Mouse (Mus musculus): Measurements from ENCODE around the gene Crybg2. TPM values are rescaled to one million over a fixed set of nuclear protein-coding genes. Genes with fewer than 3 reads are reported as not detected.
A peak's percentile ranks its signal among the peaks of the same experiment; 100 is the strongest.

Crybg2 gene
- polyA plus RNA-seq, 1 experiment from 2014 or later, result 0.52 TPM

GRCm38 (mm10) chr4:134107730-134108129 is 47.1 kb downstream of the Crybg2 start:
- Histone ChIP-seq H3K36me3 (ENCODE audit: control insufficient read depth, insufficient read depth, low read length) (no peaks in the 10 kb centered on the region), H3K9ac (ENCODE audit: low read depth, low read length) (no peak overlapping the region), H3K27ac (ENCODE audit: low read depth, low read length) (no peak overlapping the region), H3K4me3 (ENCODE audit: low read depth, low read length) (no peak overlapping the region), H3K4me1 (ENCODE audit: control insufficient read depth, insufficient read depth, low read length) (peaks cover 6% of the 10 kb centered on the region), H3K27me3 (ENCODE audit: control insufficient read depth, insufficient read depth, low read length) (0 out of 2 replicates have a peak, but pooled peaks cover 2% of the 10 kb centered on the region), H3K9me3 (replicated peaks; ENCODE audit: control insufficient read depth, low read length) (no peaks in the 10 kb centered on the region), H3K4me2 (no peak overlapping the region)
- ATAC-seq (replicated peaks; ENCODE audit: insufficient number of reproducible peaks, low FRiP score, low TSS enrichment), result no peak
- 86% methylated on average over 7 of the region's 7 CpGs for WGBS (ENCODE audit: insufficient replicate concordance)

GRCm38 (mm10) chr4:134108196-134108595 is 47.6 kb downstream of the Crybg2 start:
- H3K27ac ChIP-seq (ENCODE audit: low read depth, low read length), result no peak overlapping the region

GRCm38 (mm10) chr4:134110653-134111052 is 50.0 kb downstream of the Crybg2 start:
- Histone ChIP-seq H3K27me3 (ENCODE audit: control insufficient read depth, insufficient read depth, low read length) (0 out of 2 replicates have a peak, but pooled peaks cover 2% of the 10 kb centered on the region), H3K4me1 (ENCODE audit: control insufficient read depth, insufficient read depth, low read length) (peaks cover 10% of the 10 kb centered on the region), H3K9me3 (replicated peaks; ENCODE audit: control insufficient read depth, low read length) (no peaks in the 10 kb centered on the region), H3K4me3 (ENCODE audit: low read depth, low read length) (no peak overlapping the region), H3K36me3 (ENCODE audit: control insufficient read depth, insufficient read depth, low read length) (no peaks in the 10 kb centered on the region), H3K27ac (ENCODE audit: low read depth, low read length) (no peak overlapping the region), H3K4me2 (no peak overlapping the region), H3K9ac (ENCODE audit: low read depth, low read length) (0 out of 2 replicates have a peak overlapping the region, but pooled peaks have one; percentile 46)
- 39% methylated on average over 3 of the region's 3 CpGs for WGBS (ENCODE audit: insufficient replicate concordance)
- no peak for ATAC-seq (replicated peaks; ENCODE audit: insufficient number of reproducible peaks, low FRiP score, low TSS enrichment)

More at GRCm38 (mm10) chr4:134108196-134108595, 47.6 kb downstream of the Crybg2 start:
- WGBS (ENCODE audit: insufficient replicate concordance), result 41% methylated on average over 5 of the region's 5 CpGs
- Histone ChIP-seq H3K9ac (ENCODE audit: low read depth, low read length) (no peak overlapping the region), H3K4me1 (ENCODE audit: control insufficient read depth, insufficient read depth, low read length) (peaks cover 6% of the 10 kb centered on the region), H3K9me3 (replicated peaks; ENCODE audit: control insufficient read depth, low read length) (no peaks in the 10 kb centered on the region), H3K4me3 (ENCODE audit: low read depth, low read length) (no peak overlapping the region), H3K27me3 (ENCODE audit: control insufficient read depth, insufficient read depth, low read length) (0 out of 2 replicates have a peak, but pooled peaks cover 2% of the 10 kb centered on the region), H3K36me3 (ENCODE audit: control insufficient read depth, insufficient read depth, low read length) (no peaks in the 10 kb centered on the region), H3K4me2 (no peak overlapping the region)
- no peak for ATAC-seq (replicated peaks; ENCODE audit: insufficient number of reproducible peaks, low FRiP score, low TSS enrichment)

- H3K4me2 ChIP-seq, result no peak overlapping the region
- H3K27ac ChIP-seq (ENCODE audit: low read depth, low read length), result no peak overlapping the region
- no peak overlapping the region for H3K4me3 ChIP-seq (ENCODE audit: low read depth, low read length)
- H3K9ac ChIP-seq (ENCODE audit: low read depth, low read length), result no peak overlapping the region
- 0 out of 2 replicates have a peak, but pooled peaks cover 2% of the 10 kb centered on the region for H3K27me3 ChIP-seq (ENCODE audit: control insufficient read depth, insufficient read depth, low read length)
- H3K4me1 ChIP-seq (ENCODE audit: control insufficient read depth, insufficient read depth, low read length), result peaks cover 10% of the 10 kb centered on the region
- 57% methylated on average over 6 of the region's 6 CpGs for WGBS (ENCODE audit: insufficient replicate concordance)
- no peak for ATAC-seq (replicated peaks; ENCODE audit: insufficient number of reproducible peaks, low FRiP score, low TSS enrichment)
- no peaks in the 10 kb centered on the region for H3K36me3 ChIP-seq (ENCODE audit: control insufficient read depth, insufficient read depth, low read length)
- no peaks in the 10 kb centered on the region for H3K9me3 ChIP-seq (replicated peaks; ENCODE audit: control insufficient read depth, low read length)
These were observed 51.8 kb downstream of the Crybg2 start for GRCm38 (mm10) chr4:134112403-134112802.

GRCm38 (mm10) chr4:134113356-134113994 is 52.9 kb downstream of the Crybg2 start:
- Histone ChIP-seq H3K27ac (ENCODE audit: low read depth, low read length) (no peak overlapping the region), H3K9me3 (replicated peaks; ENCODE audit: control insufficient read depth, low read length) (no peaks in the 10 kb centered on the region), H3K36me3 (ENCODE audit: control insufficient read depth, insufficient read depth, low read length) (no peaks in the 10 kb centered on the region), H3K4me1 (ENCODE audit: control insufficient read depth, insufficient read depth, low read length) (peaks cover 10% of the 10 kb centered on the region), H3K4me3 (ENCODE audit: low read depth, low read length) (no peak overlapping the region), H3K9ac (ENCODE audit: low read depth, low read length) (no peak overlapping the region), H3K4me2 (no peak overlapping the region), H3K27me3 (ENCODE audit: control insufficient read depth, insufficient read depth, low read length) (0 out of 2 replicates have a peak, but pooled peaks cover 2% of the 10 kb centered on the region)
- ATAC-seq (replicated peaks; ENCODE audit: insufficient number of reproducible peaks, low FRiP score, low TSS enrichment), result no peak
- 53% methylated on average over 10 of the region's 10 CpGs for WGBS (ENCODE audit: insufficient replicate concordance)

- Histone ChIP-seq H3K4me2 (no peak overlapping the region), H3K9me3 (replicated peaks; ENCODE audit: control insufficient read depth, low read length) (no peaks in the 10 kb centered on the region), H3K36me3 (ENCODE audit: control insufficient read depth, insufficient read depth, low read length) (no peaks in the 10 kb centered on the region), H3K27me3 (ENCODE audit: control insufficient read depth, insufficient read depth, low read length) (0 out of 2 replicates have a peak, but pooled peaks cover 2% of the 10 kb centered on the region), H3K9ac (ENCODE audit: low read depth, low read length) (no peak overlapping the region), H3K4me1 (ENCODE audit: control insufficient read depth, insufficient read depth, low read length) (peaks cover 10% of the 10 kb centered on the region), H3K4me3 (ENCODE audit: low read depth, low read length) (no peak overlapping the region), H3K27ac (ENCODE audit: low read depth, low read length) (no peak overlapping the region)
- 87% methylated on average over 4 of the region's 4 CpGs for WGBS (ENCODE audit: insufficient replicate concordance)
- no peak for ATAC-seq (replicated peaks; ENCODE audit: insufficient number of reproducible peaks, low FRiP score, low TSS enrichment)
These were observed 53.4 kb downstream of the Crybg2 start for GRCm38 (mm10) chr4:134114038-134114437.

GRCm38 (mm10) chr4:134115215-134116144 is 54.9 kb downstream of the Crybg2 start:
- 81% methylated on average over 16 of the region's 16 CpGs for WGBS (ENCODE audit: insufficient replicate concordance)
- Histone ChIP-seq H3K4me3 (ENCODE audit: low read depth, low read length) (no peak overlapping the region), H3K9ac (ENCODE audit: low read depth, low read length) (no peak overlapping the region)

GRCm38 (mm10) chr4:134116501-134116900 is 55.9 kb downstream of the Crybg2 start:
- no peaks in the 10 kb centered on the region for H3K9me3 ChIP-seq (replicated peaks; ENCODE audit: control insufficient read depth, low read length)
- no peaks in the 10 kb centered on the region for H3K27me3 ChIP-seq (ENCODE audit: control insufficient read depth, insufficient read depth, low read length)
- no peaks in the 10 kb centered on the region for H3K36me3 ChIP-seq (ENCODE audit: control insufficient read depth, insufficient read depth, low read length)
- no peak overlapping the region for H3K27ac ChIP-seq (ENCODE audit: low read depth, low read length)
- no peak overlapping the region for H3K9ac ChIP-seq (ENCODE audit: low read depth, low read length)
- ATAC-seq (replicated peaks; ENCODE audit: insufficient number of reproducible peaks, low FRiP score, low TSS enrichment), result no peak
- 78% methylated on average over 2 of the region's 2 CpGs for WGBS (ENCODE audit: insufficient replicate concordance)
- no peak overlapping the region for H3K4me2 ChIP-seq
- H3K4me3 ChIP-seq (ENCODE audit: low read depth, low read length), result no peak overlapping the region
- peaks cover 4% of the 10 kb centered on the region for H3K4me1 ChIP-seq (ENCODE audit: control insufficient read depth, insufficient read depth, low read length)

More at GRCm38 (mm10) chr4:134115215-134116144, 54.9 kb downstream of the Crybg2 start:
- Histone ChIP-seq H3K36me3 (ENCODE audit: control insufficient read depth, insufficient read depth, low read length) (no peaks in the 10 kb centered on the region), H3K4me1 (ENCODE audit: control insufficient read depth, insufficient read depth, low read length) (peaks cover 7% of the 10 kb centered on the region), H3K9me3 (replicated peaks; ENCODE audit: control insufficient read depth, low read length) (no peaks in the 10 kb centered on the region), H3K27ac (ENCODE audit: low read depth, low read length) (no peak overlapping the region), H3K4me2 (no peak overlapping the region), H3K27me3 (ENCODE audit: control insufficient read depth, insufficient read depth, low read length) (no peaks in the 10 kb centered on the region)
- ATAC-seq (replicated peaks; ENCODE audit: insufficient number of reproducible peaks, low FRiP score, low TSS enrichment), result no peak
